13 mouse cellular contexts compared by ENCODE assay signal in the genomic region with DNA sequence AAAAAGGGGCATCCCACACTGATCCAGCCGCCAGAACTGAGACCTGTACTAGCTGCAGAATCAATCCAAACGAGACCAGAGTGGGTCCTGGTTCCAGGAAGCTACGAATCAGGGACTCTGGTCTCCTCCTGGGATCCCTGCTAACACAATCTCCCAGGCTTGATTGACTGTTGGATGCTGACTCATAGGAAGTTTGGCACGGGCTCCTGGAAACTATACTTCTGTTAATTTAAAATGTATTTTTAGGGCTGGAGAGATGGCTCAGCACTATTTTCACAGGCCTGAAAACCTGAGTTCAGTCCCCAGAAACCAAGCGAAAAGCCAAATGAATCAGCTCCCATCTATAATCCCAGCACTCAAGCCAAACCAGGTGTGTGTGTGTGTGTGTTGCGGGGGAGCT.
DNase-seq lines count a peak whose midpoint lies in the region; ATAC-seq and TF ChIP-seq lines count a peak whose summit lies in the region.
"Had no signal": no experiment of that assay in that cellular context is flagged by ENCODE, and none has a peak within 500 bp of the region (broad histone marks: within the 10 kb centered on the region; RNA-seq: fewer than 3 reads in every experiment).

No protein-coding gene starts in this region.

- no peak overlapping the region for H3K9ac ChIP-seq in embryonic facial prominence, embryonic 13.5 days
- H3K9ac ChIP-seq in lung, postnatal 0 days (replicated peaks; ENCODE audit: low read depth): no peak overlapping the region
- H3K9ac ChIP-seq: lung, embryonic 14.5 days; midbrain, embryonic 12.5 days; neural tube, embryonic 13.5 days had no signal

- 69% methylated on average over 6 of the region's 6 CpGs for WGBS in embryonic facial prominence, embryonic 13.5 days
- WGBS in embryonic facial prominence, embryonic 10.5 days: 81% methylated on average over 6 of the region's 6 CpGs
- 68% methylated on average over 6 of the region's 6 CpGs for WGBS in lung, postnatal 0 days

- no peak for ATAC-seq in embryonic facial prominence, embryonic 13.5 days (ENCODE audit: insufficient number of reproducible peaks, insufficient read depth, low FRiP score, low TSS enrichment, low read depth)
- no peak for ATAC-seq in lung, postnatal 0 days

- TF ChIP-seq CTCF in lung, postnatal 0 days (IDR thresholded peaks at IDR 0.05): no peak

- no peaks in the 10 kb centered on the region for H3K9me3 ChIP-seq in embryonic facial prominence, embryonic 13.5 days
- H3K9me3 ChIP-seq in embryonic facial prominence, embryonic 10.5 days: no peaks in the 10 kb centered on the region
- no peaks in the 10 kb centered on the region for H3K9me3 ChIP-seq in lung, postnatal 0 days (ENCODE audit: low read length)
- H3K9me3 ChIP-seq: midbrain, embryonic 12.5 days; neural tube, embryonic 13.5 days had no signal

- H3K27me3 ChIP-seq in embryonic facial prominence, embryonic 13.5 days: no peaks in the 10 kb centered on the region
- no peaks in the 10 kb centered on the region; the same call in 1 of the 2 replicates for H3K27me3 ChIP-seq in embryonic facial prominence, embryonic 10.5 days (replicated peaks; ENCODE audit: low read depth, poor library complexity, severe bottlenecking)
- no peaks in the 10 kb centered on the region for H3K27me3 ChIP-seq in lung, postnatal 0 days (replicated peaks; ENCODE audit: insufficient read depth, low read length)
- H3K27me3 ChIP-seq: neural tube, embryonic 13.5 days had no signal

- peaks cover 33% of the 10 kb centered on the region for H3K4me1 ChIP-seq in embryonic facial prominence, embryonic 13.5 days
- peaks cover 41% of the 10 kb centered on the region for H3K4me1 ChIP-seq in embryonic facial prominence, embryonic 10.5 days
- peaks cover 4% of the 10 kb centered on the region; the same call in 1 of the 2 replicates for H3K4me1 ChIP-seq in lung, postnatal 0 days (ENCODE audit: insufficient read depth, low read depth, low read length)

- TF ChIP-seq EP300 in lung, postnatal 0 days (IDR thresholded peaks at IDR 0.05): no peak

- peak overlapping the region; percentile 33; the same call in 1 of the 2 replicates for H3K27ac ChIP-seq in embryonic facial prominence, embryonic 13.5 days
- no peak overlapping the region for H3K27ac ChIP-seq in embryonic facial prominence, embryonic 10.5 days (replicated peaks)
- H3K27ac ChIP-seq in lung, postnatal 0 days (ENCODE audit: low read length): no peak overlapping the region
- H3K27ac ChIP-seq: midbrain, embryonic 12.5 days; neural tube, embryonic 13.5 days had no signal

- no peak overlapping the region for H3K4me3 ChIP-seq in embryonic facial prominence, embryonic 13.5 days
- H3K4me3 ChIP-seq in embryonic facial prominence, embryonic 10.5 days: no peak overlapping the region
- no peak overlapping the region for H3K4me3 ChIP-seq in lung, postnatal 0 days (ENCODE audit: low read depth, low read length)
- H3K4me3 ChIP-seq: midbrain, embryonic 12.5 days; neural tube, embryonic 13.5 days had no signal

- no peak for DNase-seq in embryonic facial prominence, embryonic 10.5 days (ENCODE audit: low spot score)
- peak; percentile 54 for DNase-seq in lung, postnatal 0 days (ENCODE audit: low spot score)
- DNase-seq in lung, adult 18-20 months: no peak
- DNase-seq in layer of hippocampus, adult 9-10 months (ENCODE audit: low spot score): peak; percentile 32
- DNase-seq in ovary, postnatal 36 days (ENCODE audit: low spot score): no peak
- no peak for DNase-seq in T-cell, adult 2 months (ENCODE audit: low spot score)
- no peak for DNase-seq in cerebellum, postnatal 14 days
- DNase-seq: heart, adult 11 months; kidney, adult 8-10 months; lung, embryonic 14.5 days had no signal

- H3K4me2 ChIP-seq in embryonic facial prominence, embryonic 13.5 days: no peak overlapping the region
- H3K4me2 ChIP-seq in lung, postnatal 0 days (replicated peaks; ENCODE audit: low read depth, low read length): no peak overlapping the region
- H3K4me2 ChIP-seq: lung, embryonic 14.5 days; midbrain, embryonic 12.5 days; neural tube, embryonic 13.5 days had no signal

- H3K36me3 ChIP-seq in embryonic facial prominence, embryonic 13.5 days: no peaks in the 10 kb centered on the region
- H3K36me3 ChIP-seq in embryonic facial prominence, embryonic 10.5 days (replicated peaks): no peaks in the 10 kb centered on the region
- H3K36me3 ChIP-seq in lung, postnatal 0 days (ENCODE audit: insufficient read depth, low read length): no peaks in the 10 kb centered on the region
- H3K36me3 ChIP-seq: midbrain, embryonic 12.5 days; neural tube, embryonic 13.5 days had no signal

Comparison
In these comparisons a context has a peak if more than half of its experiments do, and no peak if none do; other contexts are left out.
1. DNase-seq: peak in lung, postnatal 0 days (single experiment) and layer of hippocampus, adult 9-10 months (single experiment); none in embryonic facial prominence, embryonic 10.5 days (single experiment), lung, adult 18-20 months (0 of 2), ovary, postnatal 36 days (single experiment), T-cell, adult 2 months (single experiment) and cerebellum, postnatal 14 days (0 of 2).